Mouse (Mus musculus): ENCODE measurements around the gene Olfr792.

Olfr792 gene

GRCm38 (mm10) chr10:129538862-129539261 is at the start of gene Olfr792:
TSS of gene Olfr792 (plus strand) at chr10:129539162.
- DNase-seq (ENCODE audit: low read depth in 2 of 2, low spot score in 2 of 2), result no peak

GRCm38 (mm10) chr10:129490101-129490500 is 48.9 kb upstream of the Olfr792 start:
- no peak for DNase-seq (ENCODE audit: low read depth in 2 of 2, low spot score in 2 of 2)

DNA sequence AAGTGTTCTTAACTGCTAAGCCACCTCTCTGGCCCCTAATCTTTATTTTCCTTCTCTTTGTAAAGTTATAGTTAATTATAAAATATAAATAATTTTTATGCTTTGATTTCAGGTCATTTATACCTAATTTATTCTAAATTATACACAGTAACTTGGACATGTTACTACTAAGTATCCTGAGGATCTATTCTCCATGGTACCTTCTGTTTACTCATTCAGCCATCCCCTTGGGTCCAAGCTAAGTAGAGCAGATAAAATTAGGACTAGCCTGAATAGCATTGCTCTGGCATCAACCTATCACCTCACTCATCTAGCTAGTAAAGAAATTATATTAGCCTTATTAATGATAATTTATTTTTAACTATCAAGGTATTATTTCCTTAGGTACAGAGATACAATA is 40.8 kb upstream of the Olfr792 start, which contains the start of gene Olfr790:
TSS of gene Olfr790 (plus strand) at position 301 of the 400 bp plus-strand sequence.
- no peak for DNase-seq (ENCODE audit: low read depth in 2 of 2, low spot score in 2 of 2)

GRCm38 (mm10) chr10:129521492-129521891 is 17.5 kb upstream of the Olfr792 start, which contains the start of gene Olfr791:
TSS of gene Olfr791 (plus strand) at chr10:129521792.
- no peak for DNase-seq (ENCODE audit: low read depth in 2 of 2, low spot score in 2 of 2)

DNA sequence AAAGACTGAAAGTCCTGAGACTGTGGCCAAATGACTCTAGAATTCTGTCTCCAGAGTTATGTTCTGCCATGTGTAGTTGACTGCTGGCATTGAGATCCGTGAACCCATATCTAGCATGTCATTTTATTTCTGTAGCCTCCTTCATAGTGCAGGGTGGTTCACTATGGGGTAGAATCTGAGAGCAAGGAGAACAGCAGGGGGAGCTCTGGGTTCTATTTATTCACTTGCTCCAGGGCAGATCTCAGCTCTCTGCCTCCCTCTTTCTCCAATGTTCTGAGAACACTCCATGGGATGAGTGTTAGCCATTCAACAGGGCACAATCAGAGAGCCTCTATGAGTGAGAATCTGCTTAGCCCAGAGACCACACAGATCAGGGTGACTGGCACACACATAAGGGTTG is 10.4 kb downstream of the Olfr792 start:
- DNase-seq (ENCODE audit: low read depth in 2 of 2, low spot score in 2 of 2), result no peak

- DNase-seq (ENCODE audit: low read depth in 2 of 2, low spot score in 2 of 2), result no peak
Observed at GRCm38 (mm10) chr10:129567355-129567754, 28.4 kb downstream of the Olfr792 start, which contains the start of gene Olfr794. TSS of gene Olfr794 (plus strand) at chr10:129567655.

DNA sequence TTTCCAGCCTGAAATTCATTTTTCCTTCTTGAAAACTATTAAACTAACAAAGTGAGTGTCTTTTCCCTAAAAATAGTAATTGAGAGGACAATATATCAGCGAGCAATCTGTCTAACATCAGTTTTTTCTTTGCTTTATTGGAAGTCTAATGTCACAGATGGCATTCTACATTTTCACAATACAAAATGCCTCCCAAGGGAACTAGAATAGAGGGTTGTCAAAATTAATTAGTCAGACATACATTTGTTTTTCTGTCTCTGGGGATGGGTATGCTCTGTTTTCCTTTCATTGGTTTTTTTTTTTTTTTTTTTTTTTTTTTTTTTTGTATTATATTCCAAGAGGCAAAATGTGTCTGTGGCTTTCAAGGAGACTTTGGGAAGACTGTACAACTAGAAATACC is 38.1 kb downstream of the Olfr792 start:
- no peak for DNase-seq (ENCODE audit: low read depth in 2 of 2, low spot score in 2 of 2)

Measured in CD8-positive naive resting alpha-beta T cell, adult 2 months (primary cell).